Mouse (Mus musculus): ENCODE data around the gene Maml3.

Maml3 gene

DNA sequence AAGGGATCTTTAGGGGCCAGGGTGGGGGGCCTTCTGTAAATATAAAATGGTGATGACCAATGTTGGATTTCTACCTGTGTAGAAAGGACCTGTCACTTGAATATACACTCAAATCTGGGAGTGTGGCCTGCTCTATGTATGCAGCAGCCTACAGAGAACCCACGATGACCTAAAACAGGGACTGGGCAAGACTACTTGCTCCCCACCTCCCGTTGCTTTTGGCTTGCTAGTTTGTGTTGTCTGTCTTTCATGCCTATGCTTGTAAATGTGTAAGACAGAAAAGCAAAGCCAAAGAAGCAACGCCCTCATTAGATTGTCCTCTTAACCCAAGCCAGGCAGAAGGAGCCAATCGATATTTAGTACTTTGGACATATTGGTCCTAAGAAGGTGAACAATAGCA lies 4.6 kb downstream of the Maml3 start:
- ChIA-PET CTCF (no interaction called here), POLR2A (interaction anchor here in 1 of 4 experiments (1.3 kb wide), 1 partner anchor 77 kb away, joined by 3 read pairs; no protein-coding TSS in a partner anchor)

GRCm38 (mm10) chr3:52099286-52099685 lies 5.6 kb downstream of the Maml3 start:
- POLR2A ChIA-PET: interaction anchor here in 1 of 4 experiments (0.6 kb wide), 1 partner anchor 357 kb away, joined by 3 read pairs; no protein-coding TSS in a partner anchor
- CTCF ChIA-PET: no interaction called here

- CTCF ChIA-PET: no interaction called here
- POLR2A ChIA-PET: interaction anchor here in 2 of 4 experiments (1.0 to 1.6 kb wide), 3 partner anchors 9 to 44 kb away, joined by 3 read pairs; no protein-coding TSS in a partner anchor
Observed at GRCm38 (mm10) chr3:52091261-52091797, 13.5 kb downstream of the Maml3 start.

DNA sequence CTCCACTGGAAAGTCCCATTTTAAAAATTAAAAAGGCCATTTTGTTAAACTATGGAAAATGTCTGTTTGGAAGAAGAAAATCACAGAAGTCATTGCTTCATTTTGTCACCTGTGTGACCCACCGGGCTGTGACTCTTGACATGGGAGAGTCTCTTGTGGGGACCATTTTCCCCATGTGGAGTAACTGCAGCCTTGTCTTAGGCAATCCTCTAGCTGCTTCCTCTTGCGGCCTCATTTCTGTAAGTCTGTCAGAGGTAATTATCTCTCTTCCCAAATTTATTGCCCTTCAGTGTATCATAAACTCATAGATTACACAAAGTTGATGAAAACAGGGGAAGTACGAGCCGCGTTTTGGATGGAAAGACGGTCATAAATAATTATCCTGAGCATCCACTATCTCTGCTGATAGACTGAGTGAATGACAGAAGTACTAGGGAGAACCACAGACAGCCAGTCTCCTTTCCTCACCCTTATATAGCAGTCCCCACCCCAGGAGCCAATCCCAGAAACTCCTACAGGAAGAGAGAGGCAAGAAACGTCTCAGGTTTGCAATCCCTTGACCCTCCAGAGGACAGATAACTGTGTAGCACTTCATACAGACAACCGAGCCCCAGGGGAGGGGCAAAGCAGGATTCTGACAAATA lies 14.5 kb downstream of the Maml3 start:
- CTCF ChIA-PET: no interaction called here
- POLR2A ChIA-PET: no interaction called here

DNA sequence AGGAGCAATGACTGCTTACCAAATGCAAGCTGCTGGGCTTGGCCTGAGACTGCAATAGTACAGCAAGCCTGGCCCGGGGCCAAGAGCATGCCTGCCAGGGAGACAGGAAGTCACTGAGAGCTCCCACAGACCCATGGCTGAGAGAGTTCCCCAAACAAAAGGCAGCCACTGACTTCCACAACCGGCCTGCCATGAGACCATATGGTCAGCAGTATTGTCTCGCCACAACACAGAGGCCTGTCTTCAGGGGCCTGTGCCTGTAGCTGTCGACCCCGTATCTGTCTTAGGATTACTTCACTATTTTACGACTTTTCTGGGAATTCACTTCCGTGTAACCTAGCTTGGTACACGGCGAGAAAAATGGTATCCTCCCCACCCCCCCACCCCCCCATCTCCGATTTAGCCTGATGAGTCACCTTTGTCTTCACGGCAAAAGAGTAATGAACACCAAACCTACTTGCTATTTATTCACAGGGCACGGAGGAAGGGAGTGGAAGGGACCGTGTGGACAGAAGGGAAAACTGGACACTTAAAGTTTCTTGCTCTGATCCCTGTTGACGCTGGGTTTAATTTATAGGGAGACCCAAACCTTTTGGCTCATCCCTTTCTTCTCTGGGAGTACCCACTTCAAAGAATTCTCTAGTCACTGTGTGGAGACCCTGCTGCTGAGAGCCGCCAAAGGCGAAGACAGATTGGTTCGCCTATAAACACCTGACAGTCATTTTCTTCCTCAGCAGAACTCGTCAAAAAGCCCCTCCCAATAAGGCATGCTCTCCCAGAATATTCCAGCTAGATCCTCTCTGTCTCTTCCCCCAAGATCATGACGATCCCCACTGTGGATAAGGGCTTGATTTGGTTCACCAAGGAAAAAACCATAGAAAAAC lies 16.2 kb downstream of the Maml3 start:
- ChIA-PET POLR2A (no interaction called here), CTCF (interaction anchor here in 1 of 4 experiments (0.6 to 0.7 kb wide), 2 partner anchors 145 to 853 kb away, joined by 4 read pairs; no protein-coding TSS in a partner anchor)

DNA sequence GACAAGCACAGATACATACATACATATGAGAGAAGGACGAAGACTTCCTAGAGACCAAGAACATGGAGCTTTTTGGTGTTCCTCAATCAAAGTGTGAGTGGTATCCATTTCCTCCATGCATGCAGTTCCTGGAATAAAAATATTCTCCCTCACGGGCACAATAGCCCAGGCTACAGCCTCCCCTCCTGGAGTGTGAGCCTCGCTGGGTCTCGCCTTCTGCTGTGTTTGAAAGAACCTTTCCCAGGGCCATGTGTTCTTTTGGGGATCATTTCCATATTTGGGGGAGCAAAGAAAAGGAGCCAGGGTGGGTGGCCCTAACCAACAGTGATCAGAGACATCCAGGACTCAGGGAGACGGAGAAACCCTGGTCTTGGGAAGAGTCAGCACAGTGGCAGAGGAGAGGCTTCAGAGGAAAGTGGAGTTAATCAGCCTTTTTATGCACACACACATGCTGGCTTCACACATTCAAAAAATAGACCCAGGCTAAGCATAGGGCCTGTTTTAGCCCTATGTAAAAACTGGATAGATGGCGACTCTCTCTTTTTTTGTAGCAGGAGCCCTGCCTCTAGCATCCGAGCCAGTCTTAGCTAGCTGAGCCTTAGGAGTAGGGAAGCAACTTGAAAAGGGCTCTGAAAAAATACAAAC lies 17.1 kb downstream of the Maml3 start:
- CTCF ChIA-PET: interaction anchor here in 1 of 4 experiments (0.6 to 0.7 kb wide), 2 partner anchors 111 to 852 kb away, joined by 4 to 15 read pairs; no protein-coding TSS in a partner anchor
- POLR2A ChIA-PET: no interaction called here

- ChIA-PET CTCF (interaction anchor here in 1 of 4 experiments (0.6 kb wide), 1 partner anchor 25 kb away, joined by 4 read pairs; no protein-coding TSS in a partner anchor), POLR2A (interaction anchor here in 2 of 4 experiments (0.5 to 1.3 kb wide), 2 partner anchors 32 to 562 kb away, joined by 3 to 12 read pairs; no protein-coding TSS in a partner anchor)
Observed at GRCm38 (mm10) chr3:52078763-52079162, 26.1 kb downstream of the Maml3 start.

GRCm38 (mm10) chr3:52073959-52074358 lies 30.9 kb downstream of the Maml3 start:
- POLR2A ChIA-PET: interaction anchor here in 1 of 4 experiments (0.9 kb wide), 1 partner anchor 17 kb away, joined by 5 read pairs; no protein-coding TSS in a partner anchor
- CTCF ChIA-PET: no interaction called here

DNA sequence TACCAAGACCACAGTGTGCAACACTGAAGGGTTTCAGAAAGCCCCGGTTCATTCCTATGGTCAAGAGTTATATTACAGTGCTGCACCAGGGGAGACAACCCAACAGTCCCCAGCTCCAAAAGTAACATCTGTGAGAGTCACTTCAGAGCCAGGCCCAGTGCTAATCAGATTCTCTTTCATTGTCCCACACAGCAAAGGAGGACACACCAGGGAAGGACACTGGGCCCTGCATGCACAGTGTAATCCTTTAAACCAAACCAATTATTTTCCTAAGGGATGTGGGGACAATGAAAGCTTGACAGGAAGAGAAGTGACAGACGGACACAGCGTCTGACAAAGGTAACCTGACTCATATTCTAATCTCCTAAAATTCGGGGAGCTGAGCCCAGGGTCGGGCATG lies 32.9 kb downstream of the Maml3 start:
- CTCF ChIA-PET: no interaction called here

GRCm38 (mm10) chr3:52070163-52070478 lies 34.8 kb downstream of the Maml3 start:
- ChIA-PET CTCF (interaction anchor here in 1 of 4 experiments (1.0 kb wide), 1 partner anchor 23 kb away, joined by 3 read pairs; no protein-coding TSS in a partner anchor), POLR2A (interaction anchor here in 2 of 4 experiments (0.5 to 0.9 kb wide), 3 partner anchors 22 to 24 kb away, joined by 3 read pairs; no protein-coding TSS in a partner anchor)

More for the DNA sequence above, 32.9 kb downstream of the Maml3 start:
- POLR2A ChIA-PET: interaction anchor here in 1 of 4 experiments (0.7 kb wide), 1 partner anchor 12 kb away, joined by 3 read pairs; no protein-coding TSS in a partner anchor

DNA sequence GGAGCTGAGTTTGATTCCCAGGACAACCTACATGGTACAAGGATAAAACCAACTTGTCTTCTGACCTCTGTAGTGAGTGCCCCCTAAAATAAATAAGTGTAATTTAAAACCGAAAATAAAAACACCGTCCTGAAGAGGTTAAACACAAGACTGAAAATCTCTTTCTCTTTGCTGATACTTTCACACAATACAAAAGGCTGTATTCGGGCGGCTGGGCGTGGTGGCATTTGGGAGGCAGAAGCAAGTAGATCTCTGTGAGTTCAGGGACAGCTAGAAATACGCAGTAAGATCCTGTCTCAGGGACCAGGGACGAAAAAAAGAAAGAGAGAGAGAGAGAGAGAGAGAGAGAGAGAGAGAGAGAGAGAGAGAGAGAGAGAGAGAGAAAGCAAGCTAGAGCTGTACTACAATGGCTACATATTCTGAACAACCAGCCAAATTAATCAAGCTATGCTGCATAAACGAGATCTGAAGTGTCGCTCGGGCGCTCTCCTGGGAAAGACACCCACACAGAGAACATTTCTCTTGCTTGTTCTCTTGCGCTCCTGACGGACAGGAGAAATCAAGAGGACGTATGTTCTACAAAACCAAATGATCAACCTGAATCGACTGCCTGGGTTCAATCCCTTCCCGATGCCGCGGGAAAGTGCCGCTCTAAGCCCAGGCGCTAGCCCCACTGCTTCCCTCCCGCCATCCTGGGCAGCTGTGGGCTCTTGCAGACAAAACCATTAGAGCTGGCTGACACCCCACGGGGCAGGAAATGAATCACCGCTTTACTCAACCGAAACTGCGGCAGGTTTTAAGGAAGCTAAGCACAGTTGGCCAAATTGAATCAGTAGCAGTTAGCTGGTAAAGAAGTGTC lies 35.3 kb downstream of the Maml3 start:
- POLR2A ChIA-PET: interaction anchor here in 2 of 4 experiments (0.5 to 0.9 kb wide), 3 partner anchors 21 to 24 kb away, joined by 3 read pairs; no protein-coding TSS in a partner anchor
- CTCF ChIA-PET: interaction anchor here in 2 of 4 experiments (0.6 to 1.0 kb wide), 2 partner anchors 22 to 120 kb away, joined by 3 read pairs; no protein-coding TSS in a partner anchor

DNA sequence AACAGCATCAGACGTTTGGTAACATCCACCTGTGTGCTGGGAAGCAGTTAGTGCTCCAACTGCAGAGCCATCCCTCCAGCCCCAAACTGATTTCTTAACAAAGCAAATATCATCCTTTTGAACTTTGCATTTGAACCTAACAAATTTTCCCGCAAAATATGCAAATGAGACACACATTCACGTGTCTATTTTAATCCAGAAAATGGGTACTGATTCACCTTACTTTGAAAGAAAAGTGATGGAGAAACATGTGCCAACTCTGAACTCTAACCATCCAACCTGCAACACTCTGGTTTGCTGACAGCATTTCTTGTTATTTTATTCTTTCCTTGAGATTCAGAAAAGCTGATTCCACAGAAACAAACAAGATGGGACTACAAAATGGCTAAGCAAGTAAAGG lies 36.0 kb downstream of the Maml3 start:
- POLR2A ChIA-PET: no interaction called here

GRCm38 (mm10) chr3:52067181-52067580 lies 37.7 kb downstream of the Maml3 start:
- ChIA-PET CTCF (no interaction called here), POLR2A (no interaction called here)

More for the DNA sequence above, 36.0 kb downstream of the Maml3 start:
- CTCF ChIA-PET: interaction anchor here in 2 of 4 experiments (0.6 kb wide), 1 partner anchor 119 kb away, joined by 3 read pairs; no protein-coding TSS in a partner anchor

- ChIA-PET POLR2A (interaction anchor here in 1 of 4 experiments (0.6 kb wide), 1 partner anchor 107 kb away, joined by 3 read pairs; no protein-coding TSS in a partner anchor), CTCF (interaction anchor here in 1 of 4 experiments (0.6 kb wide), 1 partner anchor 325 kb away, joined by 3 read pairs; no protein-coding TSS in a partner anchor)
Observed at GRCm38 (mm10) chr3:52066142-52066541, 38.7 kb downstream of the Maml3 start.

DNA sequence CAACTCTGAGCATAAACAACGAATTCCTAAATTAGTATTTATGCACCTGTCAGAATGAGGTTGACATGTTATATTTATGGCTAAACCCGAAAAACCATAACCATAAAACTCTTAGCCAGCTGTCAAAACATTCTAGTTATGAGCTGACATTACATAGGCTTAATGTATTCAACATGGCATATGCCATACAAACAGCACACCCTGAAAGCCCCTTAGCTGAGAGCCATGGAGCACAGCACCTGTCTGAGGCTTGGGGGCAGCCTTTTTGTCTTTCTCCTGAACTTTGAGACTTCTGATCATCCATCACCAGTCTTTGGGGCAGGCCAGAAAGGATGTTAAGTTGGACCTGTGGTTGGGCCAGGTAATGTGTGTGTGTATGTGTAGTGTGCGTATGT lies 41.6 kb downstream of the Maml3 start:
- ChIA-PET POLR2A (no interaction called here), CTCF (no interaction called here)

DNA sequence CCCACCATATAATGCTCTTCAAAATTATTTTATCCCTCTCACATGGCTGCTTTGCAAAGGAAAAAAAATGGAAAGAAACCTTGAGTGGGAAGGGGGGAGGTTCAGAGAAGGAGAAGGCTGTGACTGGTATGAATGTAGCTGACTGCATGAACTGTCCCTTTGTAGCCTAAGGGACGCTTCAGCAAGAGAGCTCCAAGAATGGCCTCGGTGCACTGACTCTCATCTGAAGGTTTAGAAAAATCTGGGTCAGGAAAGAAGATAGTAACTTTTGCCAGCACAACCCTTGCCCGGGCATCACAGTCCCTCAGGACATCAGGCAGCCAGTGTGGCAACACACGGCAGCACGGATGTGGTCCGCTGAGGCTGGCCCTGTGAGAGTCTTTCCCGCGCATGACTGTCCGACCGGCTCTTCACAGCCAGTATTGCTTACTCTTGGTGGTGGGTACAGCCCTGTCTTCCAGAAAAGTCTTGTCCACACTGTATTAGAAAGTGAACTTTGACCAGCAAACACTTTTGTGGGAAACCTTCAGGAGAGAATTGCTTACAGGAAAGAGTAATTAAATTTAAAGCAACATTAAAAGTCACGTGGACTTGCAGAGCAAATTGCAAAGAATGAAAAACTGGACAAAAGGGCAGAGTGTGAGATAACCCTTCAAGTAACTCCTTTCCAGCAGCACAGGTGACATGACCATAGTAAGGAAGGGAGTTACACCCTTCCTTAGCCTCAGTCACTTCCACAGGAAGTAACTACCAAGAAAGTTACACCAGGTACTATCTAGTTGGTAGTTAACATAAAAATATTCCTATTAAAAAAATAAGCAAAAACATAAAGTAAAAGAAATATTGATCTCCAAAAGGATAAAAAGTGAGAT lies 42.3 kb downstream of the Maml3 start:
- CTCF ChIA-PET: interaction anchor here in 1 of 4 experiments (0.5 kb wide), 1 partner anchor 221 kb away, joined by 3 read pairs; no protein-coding TSS in a partner anchor
- POLR2A ChIA-PET: no interaction called here

Measured in embryonic stem cell, embryonic (primary cell).